Mouse (Mus musculus) neural tube, embryonic 13.5 days (tissue): ENCODE data around the gene Vps41. TPM values are rescaled to one million over a fixed set of nuclear protein-coding genes. Genes with fewer than 3 reads are reported as not detected.

Experiments
- ATAC-seq: fragments of 200-750 bp; cut with Nextera tagmentation; 2 replicates; pipeline ENCODE4 v1.8.0; 2017; ENCODE audit warnings: low read depth, mild to moderate bottlenecking, moderate TSS enrichment, moderate library complexity
- H3K27ac ChIP-seq: fragments of 300-500 bp; sonication (generic); replicated peaks from 2 replicates; pipeline ENCODE4 v1.5.1; 2015; ENCODE audit warnings: moderate library complexity, mild to moderate bottlenecking, inconsistent platforms
- H3K27me3 ChIP-seq: fragments of 300-500 bp; sonication (generic); 2 replicates; pipeline ENCODE4 v1.6.1; 2015; ENCODE audit warnings: mild to moderate bottlenecking, inconsistent platforms
- H3K36me3 ChIP-seq: fragments of 300-500 bp; sonication (generic); 2 replicates; pipeline ENCODE4 v1.6.1; 2015; ENCODE audit warnings: mild to moderate bottlenecking, inconsistent platforms
- H3K4me1 ChIP-seq: fragments of 300-500 bp; sonication (generic); replicated peaks from 2 replicates; pipeline ENCODE4 v1.6.1; 2015; ENCODE audit warnings: inconsistent platforms
- H3K4me2 ChIP-seq: fragments of 300-500 bp; sonication (generic); 2 replicates; pipeline ENCODE4 v1.6.1; 2015; ENCODE audit warnings: inconsistent platforms, mild to moderate bottlenecking, moderate library complexity
- H3K4me3 ChIP-seq: fragments of 300-500 bp; sonication (generic); 2 replicates; pipeline ENCODE4 v1.5.1; 2015; ENCODE audit warnings: mild to moderate bottlenecking, inconsistent platforms
- H3K9ac ChIP-seq: fragments of 300-500 bp; sonication (generic); 2 replicates; pipeline ENCODE4 v1.6.1; 2015; ENCODE audit warnings: moderate library complexity, mild to moderate bottlenecking, inconsistent platforms
- H3K9me3 ChIP-seq: fragments of 300-500 bp; sonication (generic); 2 replicates; pipeline ENCODE4 v1.6.1; 2016; ENCODE audit warnings: inconsistent platforms
- WGBS: fragments of 180-500 bp; shearing (Covaris S2); methylation state at CpG from one replicate; pipeline ENCODE4 v1.1.7; 2015; 5-methylcytosine and 5-hydroxymethylcytosine counted together
- polyA plus RNA-seq: library from polyadenylated mRNA; unstranded; fragments of >200 nt; fragmentation: Nextera tagmentation; extraction: Ambion mirVana; gene quantifications from 2 replicates; pipeline ENCODE4 v1.2.1, GENCODE M21; 2015

Vps41 gene
- polyA plus RNA-seq, 1 experiment from 2014 or later: 108 TPM

DNA sequence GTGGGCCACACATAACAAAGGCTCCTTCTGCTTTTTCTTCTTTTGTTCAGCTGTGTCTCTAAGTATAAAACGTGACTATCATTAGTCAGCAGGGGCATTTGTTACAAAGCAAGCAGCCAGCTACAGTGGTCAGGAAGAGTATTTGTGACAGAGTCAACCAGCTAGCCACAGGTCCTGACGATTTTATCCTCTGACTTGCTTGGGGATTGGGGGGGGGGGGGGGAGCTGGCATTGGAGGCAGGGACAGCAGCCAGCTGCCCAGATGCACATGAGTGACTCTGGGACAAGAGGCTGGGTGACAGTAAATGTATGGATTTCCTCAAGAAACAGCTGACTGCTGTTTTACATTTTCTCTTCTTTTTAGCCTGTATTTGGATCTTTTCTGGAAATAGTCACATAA lies 50.8 kb downstream of the Vps41 start:
- Histone ChIP-seq H3K27me3 (no peaks in the 10 kb centered on the region), H3K4me3 (no peak overlapping the region), H3K27ac (no peak overlapping the region), H3K4me1 (peaks cover 22% of the 10 kb centered on the region), H3K9ac (no peak overlapping the region), H3K9me3 (no peaks in the 10 kb centered on the region), H3K36me3 (no peaks in the 10 kb centered on the region), H3K4me2 (no peak overlapping the region)
- 0 out of 2 replicates have a peak, but pooled peaks have one; percentile 32 for ATAC-seq
- WGBS: 5% methylated on average over 2 of the region's 2 CpGs

DNA sequence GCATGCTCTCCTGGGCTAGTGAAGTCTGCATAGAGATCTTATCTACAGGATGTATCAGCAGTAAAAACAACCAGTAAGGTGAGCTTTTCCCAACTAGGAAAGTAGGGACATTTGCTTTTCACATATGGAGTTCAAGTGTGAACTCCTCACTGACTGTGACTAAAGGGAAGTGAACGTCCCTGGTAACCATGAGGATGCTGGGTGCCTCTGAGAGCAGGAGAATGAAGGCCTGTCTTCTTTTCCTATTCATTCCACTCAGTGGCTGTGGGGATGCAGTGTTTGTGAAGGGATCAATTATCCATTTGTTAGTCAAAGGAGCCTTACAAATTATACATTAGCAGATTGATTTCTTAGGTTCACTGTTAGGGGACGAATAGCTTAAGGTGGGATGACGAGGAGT lies 51.4 kb downstream of the Vps41 start:
- Histone ChIP-seq H3K27ac (no peak overlapping the region), H3K9ac (no peak overlapping the region), H3K4me3 (no peak overlapping the region), H3K9me3 (no peaks in the 10 kb centered on the region), H3K27me3 (no peaks in the 10 kb centered on the region), H3K4me1 (peaks cover 22% of the 10 kb centered on the region), H3K4me2 (no peak overlapping the region), H3K36me3 (no peaks in the 10 kb centered on the region)
- 22% methylated on average over 3 of the region's 3 CpGs for WGBS
- ATAC-seq: peak; percentile 47; the same call in 1 of the 2 replicates

DNA sequence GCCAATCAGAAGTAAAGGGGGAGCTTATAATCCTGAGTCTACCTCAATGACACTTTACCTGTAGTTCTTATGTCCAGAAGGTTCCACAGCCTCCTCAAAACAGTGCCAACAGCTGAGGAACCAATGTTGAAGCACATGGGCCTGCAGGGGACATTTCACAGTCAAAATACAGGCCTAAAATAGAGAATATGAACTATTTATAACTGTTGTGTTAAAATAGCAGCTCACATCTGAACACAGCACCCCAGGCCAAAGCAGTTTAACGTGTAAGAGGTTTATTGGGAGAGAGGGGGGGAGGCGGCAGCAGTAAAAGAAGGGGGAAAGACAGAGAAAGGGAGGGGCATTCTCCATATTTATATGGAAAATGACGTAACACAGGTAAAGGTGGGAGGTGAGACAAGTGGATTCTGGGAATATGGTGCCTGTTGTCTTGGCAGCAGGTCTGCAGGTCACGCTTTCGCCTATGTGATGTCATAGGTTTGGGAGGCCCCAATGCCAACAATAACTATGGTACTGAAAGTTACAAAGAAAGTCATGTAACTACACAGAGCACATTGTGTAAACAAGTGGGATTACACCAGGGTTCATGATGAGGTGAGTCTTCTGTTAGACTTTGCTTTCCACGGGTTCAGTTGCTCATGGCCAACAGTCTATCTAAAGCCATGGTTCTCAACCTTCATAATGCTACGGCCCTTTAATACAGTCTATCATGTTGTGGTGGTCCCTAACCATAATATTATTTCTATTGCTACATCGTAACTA lies 56.5 kb downstream of the Vps41 start:
- H3K9ac ChIP-seq: no peak overlapping the region
- no peaks in the 10 kb centered on the region for H3K27me3 ChIP-seq
- no peak for ATAC-seq
- peaks cover 4% of the 10 kb centered on the region for H3K4me1 ChIP-seq
- WGBS: 95% methylated on average over 8 of the region's 8 CpGs
- no peaks in the 10 kb centered on the region for H3K36me3 ChIP-seq
- no peak overlapping the region for H3K4me3 ChIP-seq
- H3K27ac ChIP-seq: no peak overlapping the region
- no peaks in the 10 kb centered on the region for H3K9me3 ChIP-seq
- H3K4me2 ChIP-seq: no peak overlapping the region

DNA sequence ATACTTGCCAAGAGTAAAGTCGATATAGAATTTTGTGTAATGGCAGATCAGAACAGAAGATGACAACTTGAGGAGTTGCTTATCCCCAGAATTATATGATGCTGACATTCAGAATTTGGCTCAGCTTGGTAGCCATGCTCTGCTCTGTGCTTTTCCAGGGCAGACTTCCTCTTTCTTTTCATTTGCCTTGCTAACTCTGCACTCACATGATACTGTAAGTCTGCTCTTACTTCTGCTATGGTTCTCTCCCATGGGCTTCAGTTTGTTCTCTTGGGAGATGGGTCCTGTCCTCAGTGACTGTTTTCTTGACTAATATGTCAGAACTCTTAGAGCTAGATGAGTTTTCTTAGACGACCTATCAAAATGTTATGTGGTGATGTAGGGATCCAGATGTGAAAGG lies 64.2 kb downstream of the Vps41 start:
- Histone ChIP-seq H3K4me2 (no peak overlapping the region), H3K9ac (no peak overlapping the region), H3K27me3 (no peaks in the 10 kb centered on the region), H3K4me1 (no peaks in the 10 kb centered on the region), H3K4me3 (no peak overlapping the region), H3K36me3 (no peaks in the 10 kb centered on the region), H3K9me3 (no peaks in the 10 kb centered on the region), H3K27ac (no peak overlapping the region)
- ATAC-seq: no peak
- WGBS: 89% methylated on average over 2 of the region's 2 CpGs

DNA sequence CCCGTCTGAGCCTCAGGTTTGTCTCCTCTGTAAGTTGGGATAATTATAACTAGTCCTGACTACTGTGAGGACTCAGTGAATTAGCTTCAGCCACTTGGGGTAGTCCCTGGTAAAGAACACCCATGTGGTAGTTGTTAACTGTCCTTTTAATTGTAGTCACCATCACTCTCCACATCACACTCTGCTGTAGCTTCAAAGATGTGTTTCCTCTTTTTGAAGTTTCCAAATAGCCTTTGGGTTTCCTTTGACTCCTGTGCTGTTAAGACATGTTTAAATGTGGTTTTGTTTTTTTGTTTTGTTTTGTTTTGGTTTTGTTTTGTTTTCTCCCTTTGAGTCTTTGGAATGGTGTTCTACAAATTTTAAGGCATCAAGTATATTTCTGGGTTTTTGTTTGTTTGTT lies 68.6 kb downstream of the Vps41 start:
- Histone ChIP-seq H3K27ac (no peak overlapping the region), H3K4me1 (peaks cover 10% of the 10 kb centered on the region), H3K4me2 (no peak overlapping the region), H3K9me3 (no peaks in the 10 kb centered on the region), H3K9ac (no peak overlapping the region), H3K4me3 (no peak overlapping the region), H3K36me3 (no peaks in the 10 kb centered on the region), H3K27me3 (no peaks in the 10 kb centered on the region)
- WGBS: 73% methylated on average over 1 of the region's 1 CpGs
- no peak for ATAC-seq

DNA sequence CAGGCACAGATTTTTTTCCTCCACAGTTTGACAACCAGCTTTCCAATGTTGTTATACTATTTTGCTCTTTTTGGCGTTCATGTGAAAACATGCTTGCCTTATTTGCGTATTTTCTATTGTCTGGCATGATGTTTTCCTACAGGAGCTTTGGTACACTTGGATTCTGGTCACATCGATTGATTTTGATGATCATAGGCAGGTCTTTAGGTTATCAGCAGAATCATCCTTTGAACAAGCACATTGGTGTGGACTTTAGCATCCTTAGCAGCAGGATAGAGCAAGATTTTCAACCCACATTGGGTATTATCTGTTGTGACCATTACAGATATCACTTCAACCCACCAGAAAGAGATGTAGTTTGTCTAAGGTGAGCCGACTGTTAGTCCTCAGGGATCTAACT lies 71.0 kb downstream of the Vps41 start:
- peaks cover 10% of the 10 kb centered on the region for H3K4me1 ChIP-seq
- no peak for ATAC-seq
- no peak overlapping the region for H3K4me2 ChIP-seq
- H3K9me3 ChIP-seq: no peaks in the 10 kb centered on the region
- H3K36me3 ChIP-seq: no peaks in the 10 kb centered on the region
- no peaks in the 10 kb centered on the region for H3K27me3 ChIP-seq
- WGBS: 96% methylated on average over 4 of the region's 4 CpGs
- H3K4me3 ChIP-seq: no peak overlapping the region
- no peak overlapping the region for H3K27ac ChIP-seq
- no peak overlapping the region for H3K9ac ChIP-seq

DNA sequence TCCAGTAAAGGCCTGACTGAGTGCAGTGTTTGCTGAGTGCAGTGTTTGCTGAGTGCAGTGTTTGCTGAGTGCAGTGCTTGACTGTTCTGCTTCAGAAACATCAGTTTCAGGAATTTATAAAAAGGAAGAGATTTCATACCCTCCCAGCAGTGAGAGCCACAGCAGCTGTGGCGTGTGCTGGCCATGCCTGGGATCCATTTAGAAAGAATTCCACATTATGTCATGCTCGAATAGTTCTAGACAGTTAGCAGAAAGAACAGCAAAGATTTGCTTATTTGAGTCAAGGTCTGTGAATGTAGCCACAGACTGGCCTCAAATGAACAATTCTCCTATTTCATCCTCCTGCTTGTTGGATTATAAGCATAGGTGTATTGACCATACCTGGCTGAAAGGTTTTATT lies 71.6 kb downstream of the Vps41 start:
- Histone ChIP-seq H3K4me2 (no peak overlapping the region), H3K4me3 (no peak overlapping the region), H3K36me3 (no peaks in the 10 kb centered on the region), H3K27me3 (no peaks in the 10 kb centered on the region), H3K9me3 (no peaks in the 10 kb centered on the region), H3K4me1 (peaks cover 10% of the 10 kb centered on the region), H3K27ac (no peak overlapping the region), H3K9ac (no peak overlapping the region)
- no peak for ATAC-seq
- WGBS: 48% methylated on average over 2 of the region's 2 CpGs

DNA sequence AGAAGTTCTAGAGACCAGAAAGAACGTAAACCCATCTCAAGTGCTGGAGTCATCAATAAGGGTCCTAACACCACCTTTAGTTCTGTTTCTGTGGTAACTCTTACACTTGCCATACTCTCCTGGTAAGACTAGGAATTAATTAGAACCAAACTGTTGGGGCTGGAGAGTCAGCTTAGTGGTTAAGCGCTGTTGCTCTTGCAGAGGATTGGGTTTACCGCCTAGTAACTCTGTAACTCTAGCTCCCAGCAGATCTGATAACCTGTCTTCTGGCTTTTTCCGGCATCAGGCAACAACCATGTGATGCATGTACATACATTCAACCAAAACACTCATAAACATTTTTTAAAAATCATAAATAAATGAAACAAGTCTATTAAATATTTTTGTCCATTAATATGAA lies 72.6 kb downstream of the Vps41 start:
- WGBS: 96% methylated on average over 4 of the region's 4 CpGs
- H3K36me3 ChIP-seq: 0 out of 2 replicates have a peak, but pooled peaks cover 7% of the 10 kb centered on the region
- H3K27ac ChIP-seq: no peak overlapping the region
- H3K4me1 ChIP-seq: peaks cover 10% of the 10 kb centered on the region
- H3K9ac ChIP-seq: no peak overlapping the region
- H3K4me3 ChIP-seq: no peak overlapping the region
- H3K27me3 ChIP-seq: no peaks in the 10 kb centered on the region
- no peak for ATAC-seq
- H3K4me2 ChIP-seq: no peak overlapping the region
- H3K9me3 ChIP-seq: no peaks in the 10 kb centered on the region

DNA sequence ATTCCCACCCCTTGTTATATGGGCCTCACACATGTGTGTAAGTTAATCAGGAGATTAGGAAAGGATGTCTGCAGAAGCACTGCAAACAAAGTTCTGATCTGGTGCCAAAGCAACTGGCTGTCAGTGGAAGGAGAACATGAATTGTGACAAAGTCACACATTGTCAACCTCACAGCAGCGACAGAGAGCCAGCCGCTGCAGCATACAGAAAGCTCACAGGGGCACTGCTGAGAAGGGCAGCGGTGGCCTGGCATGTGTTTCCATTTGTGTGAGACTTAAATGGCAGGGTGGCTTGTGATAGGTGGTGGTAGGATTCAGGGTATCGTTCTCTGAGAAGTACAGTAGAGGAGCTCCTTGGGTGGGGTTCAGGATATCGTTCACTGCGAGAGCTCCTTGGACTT lies 73.0 kb downstream of the Vps41 start:
- Histone ChIP-seq H3K27me3 (no peaks in the 10 kb centered on the region), H3K9me3 (no peaks in the 10 kb centered on the region), H3K36me3 (0 out of 2 replicates have a peak, but pooled peaks cover 7% of the 10 kb centered on the region), H3K9ac (no peak overlapping the region), H3K4me3 (no peak overlapping the region), H3K4me2 (no peak overlapping the region), H3K27ac (no peak overlapping the region), H3K4me1 (peaks cover 10% of the 10 kb centered on the region)
- WGBS: 67% methylated on average over 6 of the region's 6 CpGs
- ATAC-seq: no peak

DNA sequence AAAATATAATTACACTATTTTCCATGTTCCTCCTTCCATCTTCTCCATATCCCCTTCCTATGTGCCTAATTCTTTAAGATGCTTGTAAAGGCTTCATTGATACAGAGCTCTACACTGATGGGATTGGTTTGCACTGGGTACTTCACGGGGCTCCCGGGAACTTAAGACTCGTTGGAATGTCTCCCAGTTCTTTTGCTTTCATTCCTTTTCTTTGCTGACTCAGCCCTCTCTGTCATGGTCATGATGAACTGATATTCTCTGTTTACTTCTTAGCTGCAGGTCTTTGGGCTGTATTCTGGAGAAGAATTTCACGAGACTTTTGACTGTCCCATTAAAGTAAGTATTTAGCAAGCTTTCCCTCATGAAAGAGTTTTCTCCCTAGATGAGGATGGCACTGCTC lies 74.2 kb downstream of the Vps41 start:
- Histone ChIP-seq H3K4me3 (no peak overlapping the region), H3K27me3 (no peaks in the 10 kb centered on the region), H3K27ac (no peak overlapping the region), H3K9me3 (no peaks in the 10 kb centered on the region), H3K4me1 (peaks cover 10% of the 10 kb centered on the region), H3K36me3 (0 out of 2 replicates have a peak, but pooled peaks cover 7% of the 10 kb centered on the region), H3K9ac (no peak overlapping the region), H3K4me2 (no peak overlapping the region)
- ATAC-seq: no peak
- WGBS: 67% methylated on average over 4 of the region's 4 CpGs

DNA sequence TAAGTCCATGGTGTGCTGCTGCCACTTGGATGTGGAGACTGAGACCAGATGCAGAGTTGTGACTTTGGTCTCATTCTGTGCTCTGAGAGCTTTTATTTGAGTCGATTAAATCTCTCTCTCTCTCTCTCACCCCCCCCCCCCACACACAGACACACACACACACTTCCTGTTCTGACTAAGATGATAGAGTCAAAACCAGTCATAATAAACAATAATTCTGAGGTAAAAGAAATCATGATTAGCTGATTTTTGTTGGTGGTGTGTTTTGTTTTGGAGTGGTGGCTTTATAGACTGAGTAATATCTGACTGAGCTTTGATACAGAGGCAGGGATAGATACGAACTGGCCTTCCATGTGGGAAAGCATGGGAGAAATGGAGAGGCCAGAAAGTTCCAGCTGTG lies 74.6 kb downstream of the Vps41 start:
- Histone ChIP-seq H3K4me1 (peaks cover 10% of the 10 kb centered on the region), H3K4me2 (no peak overlapping the region), H3K9ac (no peak overlapping the region), H3K9me3 (no peaks in the 10 kb centered on the region), H3K27ac (no peak overlapping the region), H3K36me3 (0 out of 2 replicates have a peak, but pooled peaks cover 7% of the 10 kb centered on the region), H3K27me3 (no peaks in the 10 kb centered on the region), H3K4me3 (no peak overlapping the region)
- 85% methylated on average over 2 of the region's 2 CpGs for WGBS
- ATAC-seq: no peak

DNA sequence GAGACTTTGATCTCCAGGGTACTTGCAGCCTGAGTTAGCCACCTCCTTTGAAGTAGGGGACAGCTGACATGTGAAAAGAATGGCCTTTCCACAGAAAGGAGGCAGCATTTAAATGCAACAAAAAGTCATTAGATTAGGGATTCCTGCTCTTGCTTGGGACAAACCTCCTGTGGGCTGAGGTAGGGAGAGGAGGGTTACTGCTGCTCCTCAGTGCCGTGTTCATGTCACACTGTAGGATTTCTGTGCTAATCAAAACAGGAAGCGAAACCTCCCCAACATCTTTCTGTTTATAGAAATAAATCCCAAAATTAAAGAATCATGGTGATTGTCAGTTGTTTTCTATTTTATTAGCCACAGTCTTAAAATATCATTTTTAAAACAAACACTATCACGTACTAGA lies 77.4 kb downstream of the Vps41 start:
- H3K4me1 ChIP-seq: peaks cover 5% of the 10 kb centered on the region; the same call in 1 of the 2 replicates
- no peak overlapping the region for H3K9ac ChIP-seq
- no peak overlapping the region for H3K4me3 ChIP-seq
- 65% methylated on average over 3 of the region's 3 CpGs for whole genome bisulfite sequencing
- ATAC-seq: no peak
- H3K4me2 ChIP-seq: no peak overlapping the region
- H3K9me3 ChIP-seq: no peaks in the 10 kb centered on the region
- H3K27me3 ChIP-seq: no peaks in the 10 kb centered on the region
- H3K36me3 ChIP-seq: 0 out of 2 replicates have a peak, but pooled peaks cover 7% of the 10 kb centered on the region
- H3K27ac ChIP-seq: no peak overlapping the region

DNA sequence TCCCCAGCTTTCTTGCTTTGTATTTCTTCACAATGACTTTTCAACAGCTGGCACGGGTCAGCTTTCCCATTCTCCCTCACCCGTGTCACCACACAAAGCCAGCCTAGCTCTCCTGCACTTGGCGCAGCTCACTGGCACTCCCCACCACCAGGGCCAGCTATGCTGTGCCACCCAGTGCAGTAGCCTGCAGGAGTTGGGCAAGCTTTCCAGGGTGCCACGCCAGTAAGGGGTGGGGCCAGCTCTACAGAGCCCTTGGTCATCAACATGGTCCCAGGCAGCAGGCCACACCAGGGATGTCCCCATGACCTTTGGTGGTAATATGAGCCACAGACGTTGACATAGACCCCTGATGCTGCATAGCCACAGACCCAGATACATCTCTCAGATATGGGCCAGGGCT lies 80.5 kb downstream of the Vps41 start:
- no peak for ATAC-seq
- H3K27ac ChIP-seq: no peak overlapping the region

More for the DNA sequence above, 80.5 kb downstream of the Vps41 start:
- 0 out of 2 replicates have a peak, but pooled peaks cover 7% of the 10 kb centered on the region for H3K36me3 ChIP-seq
- H3K4me3 ChIP-seq: no peak overlapping the region
- no peaks in the 10 kb centered on the region for H3K27me3 ChIP-seq
- H3K4me2 ChIP-seq: no peak overlapping the region
- H3K4me1 ChIP-seq: no peaks in the 10 kb centered on the region
- H3K9me3 ChIP-seq: no peaks in the 10 kb centered on the region
- H3K9ac ChIP-seq: no peak overlapping the region
- WGBS: 90% methylated on average over 5 of the region's 5 CpGs
